Mouse (Mus musculus): ENCODE results near the gene Esrrg.

DNA sequence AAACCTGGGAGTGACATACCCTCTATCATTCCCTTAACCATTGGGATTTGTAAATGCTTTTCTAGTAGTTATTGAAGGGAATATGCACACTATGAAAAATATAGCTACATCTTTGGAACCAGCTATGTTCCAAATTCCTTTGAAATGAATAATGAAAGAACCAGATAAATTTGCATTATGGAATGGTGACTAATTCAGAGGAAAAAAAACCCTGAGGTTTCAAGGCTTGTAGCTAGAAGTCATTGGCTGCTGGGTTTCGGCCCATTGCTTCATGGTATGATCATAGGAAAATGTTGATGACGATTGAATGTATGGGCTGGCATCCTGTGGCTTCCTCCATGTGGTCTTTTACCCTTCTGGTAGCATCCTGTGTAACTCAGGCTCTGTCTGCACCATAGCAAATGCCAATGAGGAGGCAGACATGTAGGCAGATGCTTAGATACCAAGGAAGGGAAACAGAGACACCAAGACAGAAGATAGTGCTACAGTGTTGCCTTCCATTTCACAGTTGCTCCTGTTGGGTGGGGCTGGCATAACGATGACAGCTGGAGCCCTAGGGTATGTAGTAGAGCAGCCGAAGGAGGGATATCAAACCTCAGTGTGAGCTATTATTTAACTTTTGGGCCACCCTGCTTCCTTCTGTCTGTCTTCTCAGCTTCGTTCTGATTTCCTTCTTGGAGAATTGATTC, 624.6 kb downstream of the Esrrg start:
- TF ChIP-seq CTCF (IDR thresholded peaks at IDR 0.05; ENCODE audit: insufficient read depth, low read depth, low read length) (no peak), POLR2A (IDR thresholded peaks at IDR 0.05; ENCODE audit: insufficient read depth, low read depth, low read length) (no peak)
